Mouse (Mus musculus): ENCODE measurements at regions not wholly inside any gene's neighbourhood (a gene's known extent, or its start where the extent isn't known, plus 50 kb on each side); places are given as distances from the start of the nearest gene placed in this dataset.

GRCm38 (mm10) chr14:46296275-46296674, 82.9 kb upstream of the Gm15217 start:
- DNase-seq (ENCODE audit: low spot score in 2 of 2), result no peak

- no peak for DNase-seq (ENCODE audit: low spot score in 2 of 2)
Measured at GRCm38 (mm10) chr14:46300546-46300945, 78.7 kb upstream of the Gm15217 start.

GRCm38 (mm10) chr14:46302601-46303000, 76.6 kb upstream of the Gm15217 start:
- no peak for DNase-seq (ENCODE audit: low spot score in 2 of 2)

GRCm38 (mm10) chr14:46305267-46305666, 73.9 kb upstream of the Gm15217 start:
- peak; percentile 22 to 23 for DNase-seq (ENCODE audit: low spot score in 2 of 2)

GRCm38 (mm10) chr14:46313064-46313463, 66.2 kb upstream of the Gm15217 start:
- no peak for DNase-seq (ENCODE audit: low spot score in 2 of 2)

- DNase-seq (ENCODE audit: low spot score in 2 of 2), result no peak
Measured at GRCm38 (mm10) chr14:46316521-46316920, 62.7 kb upstream of the Gm15217 start.

GRCm38 (mm10) chr14:46317406-46318045, 61.7 kb upstream of the Gm15217 start:
- DNase-seq (ENCODE audit: low spot score in 2 of 2), result no peak

GRCm38 (mm10) chr14:46328064-46328463, 51.1 kb upstream of the Gm15217 start:
- no peak for DNase-seq (ENCODE audit: low spot score in 2 of 2)

All from right cerebral cortex, postnatal 10 days (tissue).